Mouse (Mus musculus) c-Kit-positive CD71-positive TER-119-negative erythroid progenitor cells, embryonic 14.5 days (primary cell): Measurements from ENCODE around the gene Ttc7b.

Experiments used
- DNase-seq: peaks from one replicate; pipeline ENCODE4 v3.0.0-alpha.2; 2013; ENCODE audit warnings: low read depth

Gene Ttc7b

GRCm38 (mm10) chr12:100380697-100381291, 139.8 kb downstream of the Ttc7b start:
- DNase-seq: no peak

GRCm38 (mm10) chr12:100379833-100380232, 140.8 kb downstream of the Ttc7b start:
- DNase-seq: no peak

GRCm38 (mm10) chr12:100378266-100378665, 142.4 kb downstream of the Ttc7b start:
- no peak for DNase-seq

GRCm38 (mm10) chr12:100377791-100378190, 142.8 kb downstream of the Ttc7b start:
- DNase-seq: no peak

GRCm38 (mm10) chr12:100375801-100376200, 144.8 kb downstream of the Ttc7b start:
- no peak for DNase-seq

GRCm38 (mm10) chr12:100372785-100373184, 147.8 kb downstream of the Ttc7b start:
- DNase-seq: no peak

GRCm38 (mm10) chr12:100372015-100372414, 148.6 kb downstream of the Ttc7b start:
- no peak for DNase-seq

GRCm38 (mm10) chr12:100369786-100370185, 150.8 kb downstream of the Ttc7b start:
- no peak for DNase-seq

- DNase-seq: no peak
Observed at GRCm38 (mm10) chr12:100369220-100369619, 151.4 kb downstream of the Ttc7b start.

- DNase-seq: no peak
Observed at GRCm38 (mm10) chr12:100361330-100361729, 159.3 kb downstream of the Ttc7b start.

- no peak for DNase-seq
Observed at GRCm38 (mm10) chr12:100358040-100358620, 162.5 kb downstream of the Ttc7b start.

GRCm38 (mm10) chr12:100356407-100356806, 164.2 kb downstream of the Ttc7b start:
- no peak for DNase-seq

GRCm38 (mm10) chr12:100355565-100355964, 165.1 kb downstream of the Ttc7b start:
- no peak for DNase-seq

GRCm38 (mm10) chr12:100353954-100354353, 166.7 kb downstream of the Ttc7b start:
- DNase-seq: no peak

GRCm38 (mm10) chr12:100353075-100353782, 167.4 kb downstream of the Ttc7b start:
- no peak for DNase-seq

- DNase-seq: no peak
Observed at GRCm38 (mm10) chr12:100352094-100352493, 168.5 kb downstream of the Ttc7b start.

GRCm38 (mm10) chr12:100343554-100343953, 177.1 kb downstream of the Ttc7b start:
- DNase-seq: no peak

GRCm38 (mm10) chr12:100341614-100342013, 179.0 kb downstream of the Ttc7b start:
- DNase-seq: no peak

- DNase-seq: no peak
Observed at GRCm38 (mm10) chr12:100340901-100341460, 179.6 kb downstream of the Ttc7b start.

- no peak for DNase-seq
Observed at GRCm38 (mm10) chr12:100338055-100338454, 182.6 kb downstream of the Ttc7b start.

- no peak for DNase-seq
Observed at GRCm38 (mm10) chr12:100337351-100338018, 183.1 kb downstream of the Ttc7b start.

- DNase-seq: no peak
Observed at GRCm38 (mm10) chr12:100336241-100336640, 184.4 kb downstream of the Ttc7b start.
